Mouse (Mus musculus) heart, adult 2 months (tissue): Measurements from ENCODE around the gene Grin2c. TPM values are rescaled to one million over a fixed set of nuclear protein-coding genes. Genes with fewer than 3 reads are reported as not detected.

Source experiments
- DNase-seq, 2 experiments: peaks; one replicate each; pipeline ENCODE4 v3.0.0; 2021
- H3K27ac ChIP-seq: fragments of 200-600 bp; 2 replicates; pipeline ENCODE4 v1.8.1; 2022
- H3K27me3 ChIP-seq: fragments of 200-500 bp; 2 replicates; pipeline ENCODE4 v1.6.1; 2012; ENCODE audit warnings: mild to moderate bottlenecking, low read length, inconsistent platforms, mixed read lengths; ENCODE audit not compliant: control insufficient read depth, insufficient read depth
- H3K36me3 ChIP-seq: fragments of 200-500 bp; 2 replicates; pipeline ENCODE4 v1.6.1; 2012; ENCODE audit warnings: low read length, inconsistent platforms; ENCODE audit not compliant: control insufficient read depth, insufficient read depth
- H3K4me1 ChIP-seq: fragments of 200-500 bp; 2 replicates; pipeline ENCODE4 v1.6.1; 2011; ENCODE audit warnings: low read length; ENCODE audit not compliant: control insufficient read depth, insufficient read depth
- H3K4me3 ChIP-seq: fragments of 200-600 bp; 2 replicates; pipeline ENCODE4 v1.8.1; 2022
- H3K79me2 ChIP-seq: fragments of 200-500 bp; replicated peaks from 2 replicates; pipeline ENCODE4 v1.6.1; 2012; ENCODE audit warnings: mild to moderate bottlenecking, inconsistent platforms, low read length, moderate library complexity, mixed read lengths; ENCODE audit not compliant: control insufficient read depth, insufficient read depth
- H3K9ac ChIP-seq: fragments of 200-500 bp; 2 replicates; pipeline ENCODE4 v1.6.1; 2012; ENCODE audit warnings: low read depth, mild to moderate bottlenecking, control low read depth, inconsistent platforms, low read length, mixed read lengths
- CTCF ChIP-seq: fragments of 200-600 bp; IDR thresholded peaks from 2 replicates; pipeline ENCODE4 v1.8.1; 2022; ENCODE audit warnings: antibody characterized with exemption, mild to moderate bottlenecking, moderate library complexity
- EP300 ChIP-seq: fragments of 200-500 bp; IDR thresholded peaks from 2 replicates; pipeline ENCODE4 v1.6.1; 2011; ENCODE audit warnings: low read depth, low read length, control low read depth; ENCODE audit not compliant: insufficient read depth
- POLR2A ChIP-seq: fragments of 200-500 bp; IDR thresholded peaks from 2 replicates; pipeline ENCODE4 v1.6.1; 2011; ENCODE audit warnings: mild to moderate bottlenecking, low read depth, low read length, control low read depth; ENCODE audit not compliant: insufficient read depth
- WGBS: fragments of 180-500 bp; shearing (Covaris S2); methylation state at CpG from one replicate; pipeline ENCODE4 v1.1.7; 2018; 5-methylcytosine and 5-hydroxymethylcytosine counted together
- intact Hi-C: fragments of 180-260 bp; cut with DNase I; formaldehyde crosslinking; loops from one replicate; pipeline ENCODE4 v1.15.1; 2025
- polyA plus RNA-seq: library from polyadenylated mRNA; depleted of rRNA; stranded (reverse); fragments of >200 nt; gene quantifications from 2 replicates; pipeline ENCODE4 v1.2.3, GENCODE M21; 2012
- total RNA-seq, 2 experiments: library from RNA; stranded (reverse); gene quantifications; 2 replicates each; pipeline ENCODE4 v1.2.3; 2021

Grin2c gene
- total and polyA plus RNA-seq, 3 experiments = 0.25 to 2.0 (median 0.26) TPM

GRCm38 (mm10) chr11:115292631-115293375 lies 25.8 kb upstream of the Grin2c start:
- no peaks in the 10 kb centered on the region for H3K36me3 ChIP-seq
- no peaks in the 10 kb centered on the region for H3K79me2 ChIP-seq
- intact Hi-C loops = no loop called here
- WGBS = 72% methylated on average over 14 of the region's 14 CpGs
- H3K4me1 ChIP-seq = peaks cover 6% of the 10 kb centered on the region; the same call in 1 of the 2 replicates
- no peak for DNase-seq
- H3K27ac ChIP-seq = no peak overlapping the region
- no peak for TF ChIP-seq POLR2A
- no peak for TF ChIP-seq CTCF
- TF ChIP-seq EP300 = no peak
- no peak overlapping the region for H3K9ac ChIP-seq
- H3K27me3 ChIP-seq = 0 out of 2 replicates have a peak, but pooled peaks cover 3% of the 10 kb centered on the region
- no peak overlapping the region for H3K4me3 ChIP-seq

GRCm38 (mm10) chr11:115291503-115291902 lies 24.5 kb upstream of the Grin2c start:
- Histone ChIP-seq H3K9ac (no peak overlapping the region), H3K27me3 (no peaks in the 10 kb centered on the region), H3K4me3 (no peak overlapping the region), H3K36me3 (no peaks in the 10 kb centered on the region), H3K27ac (no peak overlapping the region; the same call in 1 of the 2 replicates), H3K4me1 (peaks cover 6% of the 10 kb centered on the region; the same call in 1 of the 2 replicates), H3K79me2 (no peaks in the 10 kb centered on the region)
- no peak for DNase-seq
- TF ChIP-seq EP300 (no peak), POLR2A (no peak), CTCF (no peak)
- 83% methylated on average over 10 of the region's 10 CpGs for whole genome bisulfite sequencing
- intact Hi-C loops = no loop called here

- WGBS = 26% methylated on average over 6 of the region's 6 CpGs
- intact Hi-C loops = no loop called here
- no peaks in the 10 kb centered on the region for H3K79me2 ChIP-seq
- H3K4me3 ChIP-seq = no peak overlapping the region
- H3K27ac ChIP-seq = peak overlapping the region; percentile 29; the same call in 1 of the 2 replicates
- H3K27me3 ChIP-seq = no peaks in the 10 kb centered on the region
- TF ChIP-seq EP300 (peak; percentile 65; the same call in 1 of the 2 replicates), CTCF (no peak), POLR2A (no peak)
- DNase-seq = peak; percentile 80 to 87
- peaks cover 6% of the 10 kb centered on the region; the same call in 1 of the 2 replicates for H3K4me1 ChIP-seq
- no peak overlapping the region for H3K9ac ChIP-seq
- no peaks in the 10 kb centered on the region for H3K36me3 ChIP-seq
Measured at GRCm38 (mm10) chr11:115290919-115291318, 23.9 kb upstream of the Grin2c start.

- 81% methylated on average over 1 of the region's 1 CpGs for WGBS
- Histone ChIP-seq H3K4me1 (peaks cover 6% of the 10 kb centered on the region; the same call in 1 of the 2 replicates), H3K4me3 (no peak overlapping the region), H3K36me3 (no peaks in the 10 kb centered on the region), H3K9ac (no peak overlapping the region), H3K27me3 (no peaks in the 10 kb centered on the region), H3K79me2 (no peaks in the 10 kb centered on the region), H3K27ac (peak overlapping the region; percentile 29; the same call in 1 of the 2 replicates)
- DNase-seq = peak in 1 of 2 experiments; percentile 14
- TF ChIP-seq EP300 (no peak), POLR2A (no peak)
- intact Hi-C loops = no loop called here
Measured at GRCm38 (mm10) chr11:115290314-115290713, 23.3 kb upstream of the Grin2c start.

- peak in 1 of 2 experiments; percentile 23 for DNase-seq
- WGBS = 62% methylated on average over 8 of the region's 8 CpGs
- H3K4me1 ChIP-seq = peaks cover 6% of the 10 kb centered on the region; the same call in 1 of the 2 replicates
- TF ChIP-seq EP300 (no peak), POLR2A (no peak), CTCF (no peak)
- no peaks in the 10 kb centered on the region for H3K36me3 ChIP-seq
- intact Hi-C loops = no loop called here
- H3K79me2 ChIP-seq = no peaks in the 10 kb centered on the region
- H3K27me3 ChIP-seq = no peaks in the 10 kb centered on the region
- H3K27ac ChIP-seq = no peak overlapping the region; the same call in 1 of the 2 replicates
- H3K9ac ChIP-seq = no peak overlapping the region
- no peak overlapping the region for H3K4me3 ChIP-seq
Measured at GRCm38 (mm10) chr11:115289885-115290284, 22.8 kb upstream of the Grin2c start.

GRCm38 (mm10) chr11:115288305-115288704 lies 21.3 kb upstream of the Grin2c start:
- 64% methylated on average over 2 of the region's 2 CpGs for WGBS
- intact Hi-C loops = no loop called here
- peak in 1 of 2 experiments; percentile 19 for DNase-seq
- H3K36me3 ChIP-seq = no peaks in the 10 kb centered on the region
- H3K9ac ChIP-seq = no peak overlapping the region
- TF ChIP-seq POLR2A (no peak), EP300 (no peak), CTCF (no peak)
- H3K79me2 ChIP-seq = no peaks in the 10 kb centered on the region
- H3K4me1 ChIP-seq = peaks cover 6% of the 10 kb centered on the region; the same call in 1 of the 2 replicates
- no peak overlapping the region for H3K4me3 ChIP-seq
- H3K27ac ChIP-seq = no peak overlapping the region
- no peaks in the 10 kb centered on the region for H3K27me3 ChIP-seq
